Mouse (Mus musculus) liver, embryonic 12.5 days (tissue): ENCODE results near the gene Ece1. TPM values are rescaled to one million over a fixed set of nuclear protein-coding genes. Genes with fewer than 3 reads are reported as not detected.

ENCODE experiments used
- ATAC-seq: fragments of 200-750 bp; cut with Nextera tagmentation; 2 replicates; pipeline ENCODE4 v1.8.0; 2017; ENCODE audit warnings: moderate number of reproducible peaks, mild to moderate bottlenecking, moderate library complexity
- H3K27ac ChIP-seq: fragments of 300-500 bp; sonication (generic); 2 replicates; pipeline ENCODE4 v1.5.1; 2016; ENCODE audit warnings: mild to moderate bottlenecking
- H3K27me3 ChIP-seq: fragments of 300-500 bp; sonication (generic); replicated peaks from 2 replicates; pipeline ENCODE4 v1.6.1; 2016; ENCODE audit warnings: mild to moderate bottlenecking, moderate library complexity
- H3K36me3 ChIP-seq: fragments of 300-500 bp; sonication (generic); 2 replicates; pipeline ENCODE4 v1.6.1; 2016; ENCODE audit warnings: mild to moderate bottlenecking, moderate library complexity
- H3K4me1 ChIP-seq: fragments of 300-500 bp; sonication (generic); 2 replicates; pipeline ENCODE4 v1.6.1; 2016
- H3K4me2 ChIP-seq: fragments of 300-500 bp; sonication (generic); 2 replicates; pipeline ENCODE4 v1.6.1; 2016; ENCODE audit warnings: mild to moderate bottlenecking, moderate library complexity
- H3K4me3 ChIP-seq: fragments of 300-500 bp; sonication (generic); 2 replicates; pipeline ENCODE4 v1.5.1; 2016; ENCODE audit warnings: mild to moderate bottlenecking, moderate library complexity
- H3K9ac ChIP-seq: fragments of 300-500 bp; sonication (generic); 2 replicates; pipeline ENCODE4 v1.6.1; 2016; ENCODE audit warnings: mild to moderate bottlenecking, moderate library complexity
- H3K9me3 ChIP-seq: fragments of 300-500 bp; sonication (generic); replicated peaks from 2 replicates; pipeline ENCODE4 v1.6.1; 2016; ENCODE audit warnings: mild to moderate bottlenecking, moderate library complexity
- WGBS: fragments of 180-500 bp; shearing (Covaris S2); methylation state at CpG from one replicate; pipeline ENCODE4 v1.1.7; 2016; ENCODE audit not compliant: insufficient replicate concordance; 5-methylcytosine and 5-hydroxymethylcytosine counted together
- polyA plus RNA-seq: library from polyadenylated mRNA; unstranded; fragments of >200 nt; fragmentation: Nextera tagmentation; extraction: Ambion mirVana; gene quantifications from 2 replicates; pipeline ENCODE4 v1.2.1, GENCODE M21; 2016

Ece1 gene
- polyA plus RNA-seq, 1 experiment from 2014 or later, result 17.8 TPM

- H3K36me3 ChIP-seq, result no peaks in the 10 kb centered on the region; the same call in 1 of the 2 replicates
Observed at GRCm38 (mm10) chr4:137908489-137908888, 46.5 kb downstream of the Ece1 start.

GRCm38 (mm10) chr4:137908915-137909314 is 46.9 kb downstream of the Ece1 start:
- H3K4me3 ChIP-seq, result no peak overlapping the region
- H3K9ac ChIP-seq, result no peak overlapping the region
- peaks cover 20% of the 10 kb centered on the region for H3K4me1 ChIP-seq
- H3K27ac ChIP-seq, result no peak overlapping the region
- no peak for ATAC-seq
- no peaks in the 10 kb centered on the region; the same call in 1 of the 2 replicates for H3K36me3 ChIP-seq
- WGBS, result 62% methylated on average over 4 of the region's 4 CpGs
- 0 out of 2 replicates have a peak, but pooled peaks cover 7% of the 10 kb centered on the region for H3K27me3 ChIP-seq
- H3K9me3 ChIP-seq, result no peaks in the 10 kb centered on the region
- H3K4me2 ChIP-seq, result no peak overlapping the region

More at GRCm38 (mm10) chr4:137908489-137908888, 46.5 kb downstream of the Ece1 start:
- Histone ChIP-seq H3K27ac (no peak overlapping the region), H3K9me3 (no peaks in the 10 kb centered on the region), H3K4me3 (no peak overlapping the region), H3K27me3 (0 out of 2 replicates have a peak, but pooled peaks cover 7% of the 10 kb centered on the region), H3K9ac (no peak overlapping the region), H3K4me1 (peaks cover 16% of the 10 kb centered on the region), H3K4me2 (no peak overlapping the region)
- WGBS, result 70% methylated on average over 7 of the region's 7 CpGs
- ATAC-seq, result no peak

- Histone ChIP-seq H3K4me1 (peaks cover 26% of the 10 kb centered on the region), H3K4me2 (peak overlapping the region; percentile 0; the same call in 1 of the 2 replicates), H3K27me3 (0 out of 2 replicates have a peak, but pooled peaks cover 6% of the 10 kb centered on the region), H3K4me3 (no peak overlapping the region), H3K36me3 (no peaks in the 10 kb centered on the region; the same call in 1 of the 2 replicates), H3K9ac (no peak overlapping the region), H3K9me3 (no peaks in the 10 kb centered on the region), H3K27ac (no peak overlapping the region)
- no peak for ATAC-seq
- 19% methylated on average over 4 of the region's 4 CpGs for WGBS
Observed at GRCm38 (mm10) chr4:137909471-137909870, 47.4 kb downstream of the Ece1 start.

DNA sequence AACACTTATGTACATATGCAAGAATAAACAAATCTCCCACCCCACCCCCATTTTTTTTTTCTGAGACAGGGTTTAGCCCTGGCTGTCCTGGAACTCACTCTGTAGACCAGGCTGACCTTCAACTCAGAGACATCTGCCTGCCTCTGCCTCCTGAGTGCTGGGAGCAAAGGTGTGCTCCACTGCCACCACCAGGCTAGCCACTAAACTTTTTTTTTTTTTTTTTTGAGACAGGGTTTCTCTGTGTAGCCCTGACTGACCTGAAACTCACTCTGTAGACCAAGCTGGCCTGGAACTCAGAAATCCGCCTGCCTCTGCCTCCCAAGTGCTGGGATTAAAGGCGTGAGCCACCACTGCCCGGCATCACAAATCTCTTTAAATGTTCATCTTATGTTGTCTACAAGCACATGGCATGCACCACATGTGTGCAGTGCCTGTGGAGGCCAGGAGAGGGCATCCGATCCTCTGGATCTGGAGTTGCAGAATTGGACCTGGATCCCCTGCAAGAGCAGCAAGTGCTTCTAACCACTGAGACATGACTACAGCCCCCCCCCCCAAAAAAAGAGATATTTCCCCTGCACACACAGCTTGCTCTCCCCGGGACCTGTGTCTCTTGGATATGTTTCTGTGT is 48.5 kb downstream of the Ece1 start:
- Histone ChIP-seq H3K4me3 (no peak overlapping the region), H3K9me3 (no peaks in the 10 kb centered on the region), H3K27me3 (peaks cover 3% of the 10 kb centered on the region; the same call in 1 of the 2 replicates), H3K9ac (no peak overlapping the region), H3K36me3 (no peaks in the 10 kb centered on the region; the same call in 1 of the 2 replicates), H3K27ac (no peak overlapping the region), H3K4me2 (no peak overlapping the region), H3K4me1 (peaks cover 32% of the 10 kb centered on the region)
- 71% methylated on average over 5 of the region's 5 CpGs for WGBS
- no peak for ATAC-seq

DNA sequence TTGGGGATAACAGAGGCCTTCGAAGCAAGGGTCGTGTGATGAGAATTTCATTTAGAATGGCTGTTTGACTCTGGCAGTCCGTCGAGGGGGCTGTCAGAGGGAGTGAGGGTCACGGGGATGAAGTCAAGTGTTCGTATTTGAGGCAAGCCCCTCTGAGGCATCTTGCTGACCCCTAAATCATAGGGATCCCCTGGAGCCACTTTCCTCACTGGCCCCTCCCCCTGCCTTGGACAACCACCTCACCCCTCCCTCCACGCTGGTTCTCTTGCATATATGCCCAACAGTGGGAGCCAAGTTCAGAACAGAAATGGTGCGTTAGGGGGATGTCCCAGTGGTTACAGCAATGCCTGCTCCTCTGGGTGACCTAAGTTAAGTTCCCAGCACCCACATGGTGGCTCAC is 49.6 kb downstream of the Ece1 start:
- Histone ChIP-seq H3K27me3 (peaks cover 3% of the 10 kb centered on the region; the same call in 1 of the 2 replicates), H3K36me3 (no peaks in the 10 kb centered on the region; the same call in 1 of the 2 replicates), H3K27ac (no peak overlapping the region), H3K4me3 (no peak overlapping the region), H3K9ac (no peak overlapping the region), H3K4me1 (peaks cover 37% of the 10 kb centered on the region), H3K4me2 (no peak overlapping the region), H3K9me3 (no peaks in the 10 kb centered on the region)
- ATAC-seq, result no peak
- 74% methylated on average over 8 of the region's 8 CpGs for WGBS

GRCm38 (mm10) chr4:137912768-137913305 is 50.8 kb downstream of the Ece1 start:
- Histone ChIP-seq H3K27ac (no peak overlapping the region), H3K9ac (peak overlapping the region; percentile 64), H3K4me2 (peak overlapping the region; percentile 95)

DNA sequence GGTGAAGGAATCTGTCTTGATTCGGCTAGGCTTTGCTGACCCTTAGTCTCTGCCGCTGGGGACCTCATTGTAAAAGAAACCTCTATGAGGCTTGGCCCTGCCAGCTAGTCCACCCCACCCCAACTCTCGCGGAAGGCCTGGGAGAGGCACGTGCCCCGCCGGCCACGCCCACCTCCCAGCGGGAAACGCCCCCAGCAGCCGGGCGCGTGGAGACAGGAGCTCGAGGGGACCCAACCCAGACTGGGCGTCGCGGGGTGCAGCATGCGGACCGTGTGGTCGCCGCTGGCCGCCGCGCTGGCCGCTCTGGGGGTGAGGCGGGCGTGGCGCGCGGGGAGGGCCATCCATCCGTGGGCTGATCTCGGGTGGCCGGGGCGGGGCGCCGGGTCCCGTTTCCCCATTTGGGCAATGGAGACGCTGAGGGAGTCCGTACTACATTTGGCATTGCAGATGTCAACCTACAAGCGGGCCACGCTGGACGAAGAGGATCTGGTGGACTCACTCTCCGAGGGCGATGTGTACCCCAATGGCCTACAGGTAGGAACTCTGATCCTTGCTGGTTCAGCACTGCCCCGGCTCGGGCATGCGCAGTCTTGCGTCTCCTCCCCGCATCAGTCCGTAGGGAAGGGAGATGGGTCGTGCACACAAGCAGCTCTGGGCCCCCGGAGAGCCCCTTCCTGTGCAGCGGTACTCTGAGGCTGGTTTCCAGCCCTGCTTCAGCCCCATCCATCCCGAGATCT is 51.5 kb downstream of the Ece1 start:
- ATAC-seq, result peak; percentile 88
- Histone ChIP-seq H3K27ac (no peak overlapping the region), H3K4me3 (peak overlapping the region; percentile 55), H3K27me3 (peaks cover 3% of the 10 kb centered on the region; the same call in 1 of the 2 replicates), H3K9me3 (no peaks in the 10 kb centered on the region), H3K4me1 (peaks cover 51% of the 10 kb centered on the region), H3K9ac (peak overlapping the region; percentile 64), H3K4me2 (peak overlapping the region; percentile 95), H3K36me3 (no peaks in the 10 kb centered on the region; the same call in 1 of the 2 replicates)
- WGBS, result 2% methylated on average over 54 of the region's 54 CpGs

More at GRCm38 (mm10) chr4:137912768-137913305, 50.8 kb downstream of the Ece1 start:
- no peaks in the 10 kb centered on the region; the same call in 1 of the 2 replicates for H3K36me3 ChIP-seq
- no peak for ATAC-seq
- WGBS, result 53% methylated on average over 13 of the region's 13 CpGs
- H3K27me3 ChIP-seq, result peaks cover 3% of the 10 kb centered on the region; the same call in 1 of the 2 replicates
- peaks cover 48% of the 10 kb centered on the region for H3K4me1 ChIP-seq
- H3K9me3 ChIP-seq, result no peaks in the 10 kb centered on the region
- peak overlapping the region; percentile 55 for H3K4me3 ChIP-seq

GRCm38 (mm10) chr4:137917591-137917990 is 55.6 kb downstream of the Ece1 start:
- Histone ChIP-seq H3K9me3 (no peaks in the 10 kb centered on the region), H3K4me1 (peaks cover 65% of the 10 kb centered on the region), H3K27ac (no peak overlapping the region), H3K4me3 (no peak overlapping the region), H3K9ac (no peak overlapping the region), H3K36me3 (0 out of 2 replicates have a peak, but pooled peaks cover 10% of the 10 kb centered on the region), H3K27me3 (peaks cover 15% of the 10 kb centered on the region), H3K4me2 (no peak overlapping the region)
- ATAC-seq, result no peak
- WGBS, result 68% methylated on average over 6 of the region's 6 CpGs

DNA sequence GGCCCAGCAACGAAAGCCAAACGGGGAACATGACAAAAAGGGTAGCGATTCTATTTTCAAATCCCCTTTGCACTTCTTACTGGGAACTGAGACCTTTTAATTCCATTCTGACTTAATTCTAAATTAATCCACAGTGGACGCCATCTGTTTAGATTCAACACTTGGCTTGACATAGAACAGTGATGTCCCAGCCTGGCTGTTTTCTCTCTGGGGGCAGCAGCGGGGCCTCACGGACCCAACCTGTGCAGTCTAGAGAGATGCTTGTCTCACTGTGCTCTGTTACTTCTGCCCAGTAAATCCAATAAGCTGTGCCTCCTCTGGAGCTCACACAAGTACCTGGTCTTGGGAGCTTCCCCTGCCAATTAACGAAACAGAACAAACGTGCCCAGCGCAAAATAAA is 56.5 kb downstream of the Ece1 start:
- Histone ChIP-seq H3K4me1 (peaks cover 56% of the 10 kb centered on the region), H3K27ac (no peak overlapping the region), H3K27me3 (peaks cover 15% of the 10 kb centered on the region), H3K9me3 (no peaks in the 10 kb centered on the region), H3K4me2 (no peak overlapping the region), H3K4me3 (no peak overlapping the region), H3K9ac (no peak overlapping the region), H3K36me3 (peaks cover 17% of the 10 kb centered on the region; the same call in 1 of the 2 replicates)
- ATAC-seq, result no peak
- 79% methylated on average over 9 of the region's 9 CpGs for WGBS

DNA sequence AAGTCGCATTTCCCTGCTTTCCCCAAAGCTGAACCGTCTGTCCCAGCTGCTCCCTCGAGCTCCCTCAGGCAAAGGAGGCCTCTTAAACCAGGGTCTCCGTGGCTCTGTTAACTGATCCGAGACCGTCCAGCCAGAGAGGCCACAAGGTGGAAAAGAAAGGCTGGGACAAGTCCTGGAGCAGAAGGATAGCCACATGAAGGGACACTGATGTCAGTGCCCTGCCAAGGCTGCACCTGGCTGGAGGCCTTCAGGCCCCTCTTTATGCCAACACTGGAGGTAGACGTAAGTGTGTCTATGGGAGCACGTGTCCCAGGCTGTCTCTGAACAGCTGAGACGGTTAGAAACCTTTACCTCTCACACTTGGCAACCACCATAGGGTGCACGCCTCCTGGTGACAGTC is 57.1 kb downstream of the Ece1 start:
- H3K27ac ChIP-seq, result 0 out of 2 replicates have a peak overlapping the region, but pooled peaks have one; percentile 15
- ATAC-seq, result no peak
- H3K4me3 ChIP-seq, result no peak overlapping the region
- no peaks in the 10 kb centered on the region for H3K9me3 ChIP-seq
- H3K9ac ChIP-seq, result no peak overlapping the region
- peaks cover 15% of the 10 kb centered on the region for H3K27me3 ChIP-seq
- 69% methylated on average over 10 of the region's 10 CpGs for WGBS
- peaks cover 17% of the 10 kb centered on the region; the same call in 1 of the 2 replicates for H3K36me3 ChIP-seq
- H3K4me2 ChIP-seq, result no peak overlapping the region
- H3K4me1 ChIP-seq, result peaks cover 50% of the 10 kb centered on the region

DNA sequence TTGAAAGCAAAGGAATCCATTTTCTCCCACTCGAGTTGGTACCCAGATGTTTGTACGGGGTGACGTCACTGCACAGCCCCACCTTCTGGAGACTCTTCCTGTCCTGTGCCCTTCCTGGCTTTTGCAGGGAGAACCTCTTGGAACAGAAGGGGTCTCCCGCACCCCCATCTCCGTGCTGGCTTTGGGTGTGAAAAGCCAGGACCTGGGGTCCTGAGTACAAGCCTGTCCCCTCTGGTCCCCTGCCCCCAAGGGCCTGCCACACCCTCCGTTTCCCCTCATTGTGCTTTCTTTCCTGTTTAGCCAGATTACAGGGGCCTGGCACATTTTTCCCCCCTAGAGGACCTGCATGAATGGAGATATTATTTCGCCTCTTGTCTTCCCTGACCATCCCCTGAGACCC is 58.0 kb downstream of the Ece1 start:
- no peaks in the 10 kb centered on the region for H3K9me3 ChIP-seq
- H3K4me1 ChIP-seq, result peaks cover 41% of the 10 kb centered on the region
- H3K4me3 ChIP-seq, result no peak overlapping the region
- H3K27me3 ChIP-seq, result peaks cover 15% of the 10 kb centered on the region
- peak overlapping the region; percentile 34 for H3K4me2 ChIP-seq
- H3K27ac ChIP-seq, result peak overlapping the region; percentile 69
- H3K36me3 ChIP-seq, result peaks cover 17% of the 10 kb centered on the region; the same call in 1 of the 2 replicates
- ATAC-seq, result 0 out of 2 replicates have a peak, but pooled peaks have one; percentile 13
- no peak overlapping the region for H3K9ac ChIP-seq
- WGBS, result 20% methylated on average over 7 of the region's 7 CpGs
